Mouse (Mus musculus) brain, embryonic 14.5 days (tissue): ENCODE measurements at regions not wholly inside any gene's neighbourhood (a gene's known extent, or its start where the extent isn't known, plus 50 kb on each side); places are given as distances from the start of the nearest gene placed in this dataset.

ENCODE experiments used
- CTCF ChIP-seq: fragments of 200-500 bp; IDR thresholded peaks from 2 replicates; pipeline ENCODE4 v1.5.1; 2012; ENCODE audit warnings: inconsistent platforms, mild to moderate bottlenecking, moderate library complexity, borderline replicate concordance; ENCODE audit not compliant: insufficient read depth, insufficient read length; ENCODE audit errors: extremely low read depth
- POLR2A ChIP-seq: fragments of 200-500 bp; IDR thresholded peaks from 2 replicates; pipeline ENCODE4 v1.6.1; 2012; ENCODE audit warnings: mild to moderate bottlenecking, inconsistent platforms, borderline replicate concordance; ENCODE audit not compliant: poor library complexity, insufficient read depth, insufficient read length, severe bottlenecking; ENCODE audit errors: extremely low read depth

DNA sequence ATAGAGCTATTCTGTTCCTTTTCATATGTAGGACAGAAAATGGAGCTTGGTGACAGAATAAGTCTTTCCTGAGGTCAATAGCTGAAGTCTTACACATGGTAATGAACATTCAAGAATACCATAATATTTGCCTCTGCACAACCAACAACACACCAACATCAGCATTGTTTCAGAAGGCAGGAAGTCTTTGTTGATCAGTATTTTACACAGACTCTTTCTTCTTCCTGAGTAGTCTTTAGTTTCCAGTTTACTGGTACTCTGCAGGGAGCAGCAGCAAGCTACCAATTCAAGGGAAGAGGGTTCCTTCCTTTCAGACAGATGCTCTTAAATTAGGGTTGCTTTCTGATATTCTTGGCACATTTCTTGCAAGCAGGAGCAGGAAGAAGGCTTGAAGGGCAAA lies 1170.7 kb upstream of the Sel1l start:
- TF ChIP-seq POLR2A (no peak), CTCF (no peak)
